Mouse (Mus musculus): ENCODE measurements around the gene Clcc1. TPM values are rescaled to one million over a fixed set of nuclear protein-coding genes. Genes with fewer than 3 reads are reported as not detected.

The Clcc1 gene
- total and polyA plus RNA-seq, 3 experiments, result 13.9 to 41.0 (median 27.7) TPM

- DNase-seq, result no peak
These were observed 47.5 kb downstream of the Clcc1 start for GRCm38 (mm10) chr3:108701256-108701655.

- DNase-seq, result no peak
These were observed 49.1 kb downstream of the Clcc1 start for GRCm38 (mm10) chr3:108702789-108703188.

- no peak for DNase-seq
These were observed 57.6 kb downstream of the Clcc1 start for GRCm38 (mm10) chr3:108711296-108711695.

GRCm38 (mm10) chr3:108713065-108713675 is 59.5 kb downstream of the Clcc1 start:
- DNase-seq, result no peak

DNA sequence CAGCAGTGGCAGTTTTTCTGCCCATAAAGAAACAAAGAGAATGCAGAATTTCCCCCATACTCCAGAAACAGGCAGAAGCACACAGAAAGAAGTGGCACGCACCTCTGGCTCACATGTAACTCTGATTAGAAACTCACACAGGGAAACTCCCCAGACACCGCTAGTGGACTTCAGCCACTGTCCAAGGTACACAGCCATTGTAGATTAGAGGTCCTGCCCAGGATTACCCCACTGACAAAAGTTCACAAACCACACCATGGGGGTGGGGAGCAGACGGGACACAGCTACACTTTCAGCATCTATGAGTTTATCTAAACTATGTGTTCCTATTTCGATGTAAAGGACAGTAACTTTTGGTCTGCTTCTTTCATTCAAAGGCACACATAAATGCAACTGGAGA is 61.1 kb downstream of the Clcc1 start:
- DNase-seq, result no peak

GRCm38 (mm10) chr3:108717896-108718502 is 64.3 kb downstream of the Clcc1 start:
- no peak for DNase-seq

DNA sequence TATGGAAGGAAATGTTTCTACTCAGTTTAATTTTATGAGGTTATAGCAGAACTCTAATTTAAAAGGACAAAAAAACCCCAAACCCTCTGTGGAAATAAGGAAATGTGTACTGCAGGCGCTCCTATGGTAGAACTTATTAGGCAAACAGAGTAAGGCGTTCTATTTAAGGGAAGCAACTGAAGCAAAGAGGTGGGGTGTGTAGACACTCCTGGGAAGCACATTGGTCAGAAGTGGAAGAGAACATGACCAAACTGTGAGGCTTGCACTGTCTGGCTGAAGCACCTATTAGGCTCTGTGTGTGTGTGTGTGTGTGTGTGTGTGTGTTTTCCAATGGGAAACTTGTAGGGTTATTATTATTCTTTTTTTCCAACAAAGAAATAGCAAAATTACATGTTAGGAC is 65.6 kb downstream of the Clcc1 start:
- DNase-seq, result no peak

DNA sequence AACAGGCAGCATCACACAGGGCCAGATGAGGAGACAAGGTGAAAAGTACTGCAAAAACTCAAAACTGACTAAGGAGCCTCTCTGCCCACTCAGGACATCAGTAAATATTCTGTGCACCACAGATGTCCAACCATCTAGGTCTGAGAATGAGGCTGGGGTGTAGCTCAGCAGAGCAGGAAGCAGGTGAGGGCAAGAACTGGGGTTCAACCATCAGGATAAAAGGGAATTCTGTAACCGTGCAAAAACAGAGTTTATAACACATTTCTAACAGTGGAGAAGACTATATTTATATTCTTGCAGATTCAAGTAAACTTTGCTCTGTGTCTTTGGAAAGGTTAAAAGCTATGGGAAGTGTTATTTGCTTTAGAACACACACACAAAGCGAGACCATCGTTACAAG is 66.0 kb downstream of the Clcc1 start:
- no peak for DNase-seq

- DNase-seq, result peak; percentile 64
These were observed 67.6 kb downstream of the Clcc1 start for GRCm38 (mm10) chr3:108721076-108721991.

- DNase-seq, result peak; percentile 98
These were observed 68.5 kb downstream of the Clcc1 start, which contains the start of gene Gpsm2 for GRCm38 (mm10) chr3:108722036-108722872. TSS of gene Gpsm2 (minus strand) at chr3:108722309.

GRCm38 (mm10) chr3:108726413-108726812 is 72.7 kb downstream of the Clcc1 start:
- DNase-seq, result no peak

DNA sequence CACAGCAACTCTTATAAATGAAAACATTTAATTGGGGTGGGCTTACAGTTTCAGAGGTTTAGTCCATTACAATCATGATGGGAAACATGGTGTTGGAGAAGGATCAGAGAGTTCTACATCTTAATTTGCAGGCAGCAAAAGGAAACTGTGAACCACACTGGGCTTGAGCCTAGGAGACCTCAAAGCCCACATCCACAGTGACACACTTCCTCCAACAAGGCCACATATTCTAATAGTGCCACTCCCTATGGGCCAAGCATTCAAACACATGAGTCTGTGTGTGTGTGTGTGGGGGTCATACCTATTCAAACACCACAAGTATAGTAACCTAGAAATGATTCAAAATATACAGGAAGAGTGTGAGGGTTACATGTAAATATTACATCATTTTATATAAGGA is 73.6 kb downstream of the Clcc1 start:
- no peak for DNase-seq

- no peak for DNase-seq
These were observed 74.1 kb downstream of the Clcc1 start for GRCm38 (mm10) chr3:108727776-108728175.

Other genes with a start within 250 kb of the Clcc1 start
- gene Celsr2, start 238.4 kb upstream of the Clcc1 start, total RNA-seq (2021), result 1 to 10 TPM; 6.1 to 8.3 TPM
- gene Celsr2, start 238.4 kb upstream of the Clcc1 start, polyA plus RNA-seq (2012; rRNA removed), result 9.9 and 17.1 TPM in 2 replicates
- gene Sars, start 208.7 kb upstream of the Clcc1 start, total RNA-seq (2021), result 100 to 1,000 TPM; 198 to 212 TPM
- 23.8 and 32.6 TPM in 2 replicates for gene Sars, start 208.7 kb upstream of the Clcc1 start, polyA plus RNA-seq (2012; rRNA removed)
- not detected for gene 1700013F07Rik, start 119.8 kb upstream of the Clcc1 start, total RNA-seq (2021)
- not detected in 2 replicates for gene 1700013F07Rik, start 119.8 kb upstream of the Clcc1 start, polyA plus RNA-seq (2012; rRNA removed)
- gene 5330417C22Rik, start 117.4 kb upstream of the Clcc1 start, total RNA-seq (2021), result 1 to 10 TPM; 2.4 to 6.5 TPM
- 2.4 and 2.5 TPM in 2 replicates for gene 5330417C22Rik, start 117.4 kb upstream of the Clcc1 start, polyA plus RNA-seq (2012; rRNA removed)
- gene Tmem167b, start 91.4 kb upstream of the Clcc1 start, total RNA-seq (2021), result 10 to 100 TPM; 51.1 to 60.5 TPM
- 2.5 and 3.3 TPM in 2 replicates for gene Tmem167b, start 91.4 kb upstream of the Clcc1 start, polyA plus RNA-seq (2012; rRNA removed)
- gene Taf13, start 82.2 kb upstream of the Clcc1 start, total RNA-seq (2021), result 10 to 100 TPM; 28.7 to 30.3 TPM
- gene Taf13, start 82.2 kb upstream of the Clcc1 start, polyA plus RNA-seq (2012; rRNA removed), result 0.78 and 0.98 TPM in 2 replicates
- gene Wdr47, start 62.6 kb upstream of the Clcc1 start, total RNA-seq (2021), result 10 to 100 TPM; 10.0 to 14.6 TPM
- gene Wdr47, start 62.6 kb upstream of the Clcc1 start, polyA plus RNA-seq (2012; rRNA removed), result 3.6 and 3.7 TPM in 2 replicates
- gene Gpsm2, start 68.4 kb downstream of the Clcc1 start, total RNA-seq (2021), result 1 to 10 TPM; 1.7 to 2.9 TPM
- gene Gpsm2, start 68.4 kb downstream of the Clcc1 start, polyA plus RNA-seq (2012; rRNA removed), result 0.58 and 1.0 TPM in 2 replicates
- not detected for gene Aknad1, start 85.7 kb downstream of the Clcc1 start, total RNA-seq (2021)
- not detected in 2 replicates for gene Aknad1, start 85.7 kb downstream of the Clcc1 start, polyA plus RNA-seq (2012; rRNA removed)
- 10 to 100 TPM; 43.1 to 60.1 TPM for gene Stxbp3, start 186.6 kb downstream of the Clcc1 start, total RNA-seq (2021)
- gene Stxbp3, start 186.6 kb downstream of the Clcc1 start, polyA plus RNA-seq (2012; rRNA removed), result 1.9 and 2.8 TPM in 2 replicates
- 1 to 10 TPM in 1 of 2 experiments, under 1 TPM in 1; 0.35 to 1.1 TPM for gene Fndc7, start 236.1 kb downstream of the Clcc1 start, total RNA-seq (2021)
- gene Fndc7, start 236.1 kb downstream of the Clcc1 start, polyA plus RNA-seq (2012; rRNA removed), result 0.19 and 0.25 TPM in 2 replicates

All from adrenal gland, adult 2 months (tissue).